Mouse (Mus musculus): ENCODE data around the gene Tnik.

Gene Tnik

DNA sequence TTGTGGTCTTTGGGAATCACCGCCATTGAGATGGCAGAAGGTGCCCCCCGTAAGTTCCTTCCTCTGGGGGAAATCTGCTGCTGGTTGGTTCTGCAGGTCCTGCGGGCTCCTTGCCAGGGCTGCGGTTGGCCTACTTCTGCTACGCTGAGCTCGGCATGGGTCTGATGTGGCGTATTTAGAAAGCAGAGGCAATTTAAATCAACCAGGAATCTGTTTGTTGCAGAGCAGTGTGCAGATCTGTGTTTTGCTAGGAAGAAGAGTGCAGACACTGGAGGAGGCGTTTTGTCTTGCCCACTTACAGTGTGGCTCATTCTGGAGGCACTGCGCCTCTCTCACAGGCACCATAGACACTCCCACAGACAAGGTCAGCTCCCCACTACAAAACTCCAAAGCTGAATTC lies 291.9 kb downstream of the Tnik start:
- DNase-seq, result no peak

- no peak for DNase-seq
Measured at GRCm38 (mm10) chr3:28555795-28556570, 293.0 kb downstream of the Tnik start.

GRCm38 (mm10) chr3:28558328-28558871 lies 295.4 kb downstream of the Tnik start:
- no peak for DNase-seq

DNA sequence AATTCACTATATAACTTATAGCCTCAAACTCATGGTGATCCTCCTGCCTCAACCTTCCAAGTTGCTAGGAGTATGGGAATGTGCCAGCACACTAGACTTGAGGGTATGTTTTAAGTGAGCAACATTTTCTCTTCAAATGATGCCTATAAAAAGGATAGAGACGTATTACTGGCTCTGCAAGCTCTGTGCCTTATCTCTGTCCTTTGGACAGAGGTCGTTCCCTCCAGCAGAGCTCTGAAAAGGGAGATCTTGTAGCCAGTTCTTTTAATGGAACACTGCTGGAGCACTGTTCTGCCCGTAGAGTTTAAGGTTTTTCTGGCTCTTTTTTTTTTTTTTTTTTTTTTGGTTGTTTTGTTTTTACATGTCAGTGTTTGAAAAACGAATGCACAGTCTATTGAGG lies 298.4 kb downstream of the Tnik start:
- no peak for DNase-seq

GRCm38 (mm10) chr3:28562612-28563332 lies 299.8 kb downstream of the Tnik start:
- peak; percentile 33 for DNase-seq

DNA sequence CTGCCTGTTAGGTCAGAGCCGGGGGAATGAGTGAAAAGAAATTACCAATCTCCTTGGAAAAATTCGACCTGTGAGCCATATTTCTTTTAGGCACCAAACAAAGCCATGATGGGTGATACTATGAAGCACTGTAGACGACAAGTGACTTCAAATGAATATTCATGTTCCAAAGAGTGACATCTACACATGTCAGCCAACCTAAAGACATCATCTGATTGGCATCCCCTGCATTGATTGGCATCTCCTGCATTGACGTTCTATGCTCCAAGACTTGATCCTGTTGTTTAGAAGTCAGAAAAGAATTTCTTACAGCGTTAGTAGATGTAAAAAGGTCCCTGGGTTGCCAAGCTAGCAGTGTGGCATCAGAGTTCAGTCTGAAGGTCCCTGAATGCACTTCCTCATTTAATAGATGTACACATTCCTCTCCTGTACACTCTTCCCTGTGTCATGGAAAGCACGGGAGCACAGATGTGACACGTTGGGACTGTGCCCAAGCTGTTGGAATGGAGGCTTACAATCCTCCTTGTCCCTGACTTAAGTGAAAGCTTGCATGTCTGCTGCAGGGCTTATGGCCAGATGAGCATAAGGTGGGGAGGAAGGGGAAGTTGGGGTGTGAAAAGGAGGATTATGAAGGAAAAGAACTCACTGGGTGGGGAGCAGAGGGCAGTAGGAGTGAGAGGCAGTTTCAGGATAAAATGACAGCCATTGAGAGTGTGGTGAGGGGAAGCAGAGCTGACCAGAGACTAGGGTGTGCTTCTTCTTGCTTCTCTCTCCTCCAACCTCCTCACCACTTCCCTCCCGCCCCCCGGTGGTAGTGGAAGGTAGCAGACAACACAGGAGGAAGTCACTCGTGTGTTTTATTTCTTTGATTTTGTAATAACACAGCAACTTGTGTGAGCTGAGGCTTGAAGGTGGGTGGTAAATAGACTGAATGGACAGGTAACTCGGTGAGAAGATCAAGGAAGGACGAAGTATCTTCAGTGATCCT lies 301.6 kb downstream of the Tnik start:
- DNase-seq, result no peak

DNA sequence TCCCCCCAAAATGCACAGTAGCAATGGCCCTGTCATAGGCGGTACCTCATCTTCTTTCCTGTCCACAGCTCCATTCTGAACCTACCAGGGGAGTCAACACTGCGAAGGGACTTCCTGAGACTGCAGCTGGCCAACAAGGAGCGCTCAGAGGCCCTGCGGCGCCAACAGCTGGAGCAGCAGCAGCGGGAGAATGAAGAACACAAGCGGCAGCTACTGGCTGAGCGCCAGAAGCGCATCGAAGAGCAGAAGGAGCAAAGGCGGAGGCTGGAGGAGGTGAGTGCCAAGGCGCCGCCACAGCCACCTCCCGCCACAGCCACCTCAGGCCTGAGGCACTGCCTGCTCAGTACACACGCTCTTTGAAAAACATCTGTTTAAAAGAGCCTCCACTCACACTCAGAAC lies 314.3 kb downstream of the Tnik start:
- DNase-seq, result peak; percentile 21

- DNase-seq, result no peak
Measured at GRCm38 (mm10) chr3:28578950-28579615, 316.1 kb downstream of the Tnik start.

DNA sequence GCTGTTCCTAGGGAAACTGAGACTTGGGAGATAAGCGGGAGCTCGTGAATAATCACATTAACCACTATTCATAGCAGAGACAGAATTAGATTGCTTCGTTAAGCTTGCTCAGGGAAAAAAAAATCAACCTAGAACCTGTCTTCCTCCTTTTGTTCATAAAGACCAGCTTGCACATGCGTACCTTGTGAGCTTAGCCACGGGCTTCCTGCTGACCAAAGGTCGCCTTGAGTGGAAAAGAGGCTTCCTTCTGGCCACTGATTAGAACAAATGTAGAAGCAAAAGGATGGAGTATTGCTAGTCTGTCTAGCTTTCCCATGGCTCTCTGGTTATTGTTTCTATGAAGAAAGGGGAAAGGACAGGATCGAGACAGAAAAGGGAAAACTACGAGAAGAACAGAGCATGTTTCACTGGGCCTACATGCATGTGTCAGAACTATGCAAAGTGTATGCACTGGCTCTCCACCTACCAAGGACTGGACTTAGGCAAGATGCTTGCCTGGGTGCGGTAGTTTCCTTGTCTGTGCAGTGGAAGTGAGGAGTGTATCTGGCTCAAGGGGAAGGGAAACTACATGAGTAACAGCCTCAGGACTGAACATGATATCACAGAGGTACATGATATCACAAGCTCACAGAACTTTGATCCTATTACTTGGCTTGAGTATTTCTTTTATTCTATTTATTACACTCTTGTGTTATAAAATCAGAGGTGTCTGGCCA lies 322.9 kb downstream of the Tnik start:
- DNase-seq, result no peak

- no peak for DNase-seq
Measured at GRCm38 (mm10) chr3:28587808-28588207, 324.8 kb downstream of the Tnik start.

DNA sequence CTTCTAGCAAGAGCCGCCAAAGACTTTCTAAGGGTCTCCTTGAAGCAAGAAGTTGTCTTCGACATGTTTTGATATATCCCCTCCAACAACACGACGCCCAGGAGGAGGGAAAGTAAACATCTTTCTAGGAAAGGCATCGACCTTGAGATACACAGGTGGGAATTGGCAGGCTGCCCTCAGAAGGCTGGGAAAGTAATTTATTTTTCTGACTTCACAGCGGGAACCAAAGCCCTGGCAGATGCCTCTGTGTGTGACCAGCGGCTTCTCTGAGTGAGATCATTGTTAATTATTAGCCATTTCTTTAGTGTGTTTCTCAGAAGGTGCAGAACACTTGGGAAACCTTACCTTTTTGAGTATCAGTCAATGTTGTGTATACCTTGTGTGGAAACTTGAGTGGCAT lies 328.3 kb downstream of the Tnik start:
- peak; percentile 73 for DNase-seq

- DNase-seq, result no peak
Measured at GRCm38 (mm10) chr3:28593922-28594321, 330.9 kb downstream of the Tnik start.

DNA sequence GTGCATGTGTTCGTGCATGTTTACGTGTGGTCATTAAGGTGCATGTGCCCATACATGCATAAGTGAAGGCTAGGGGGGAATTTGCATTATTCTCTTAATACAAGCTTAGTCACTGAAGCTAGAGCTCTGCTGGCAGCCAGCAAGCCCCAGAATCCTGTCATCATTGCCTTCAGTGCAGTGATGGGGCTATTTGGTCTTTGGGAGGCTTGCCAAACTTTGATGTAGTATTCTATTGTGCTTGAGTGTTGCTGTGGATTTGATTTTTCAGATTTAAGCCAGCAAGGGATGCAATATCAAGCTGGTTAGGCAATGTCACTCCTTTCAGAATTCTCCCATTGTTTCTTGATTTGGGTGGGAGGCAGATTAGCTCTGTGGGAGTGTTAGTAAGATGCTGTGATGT lies 336.5 kb downstream of the Tnik start:
- no peak for DNase-seq

GRCm38 (mm10) chr3:28606741-28607140 lies 343.7 kb downstream of the Tnik start:
- DNase-seq, result no peak

GRCm38 (mm10) chr3:28612330-28612729 lies 349.3 kb downstream of the Tnik start:
- no peak for DNase-seq

- no peak for DNase-seq
Measured at GRCm38 (mm10) chr3:28616386-28616785, 353.4 kb downstream of the Tnik start.

DNA sequence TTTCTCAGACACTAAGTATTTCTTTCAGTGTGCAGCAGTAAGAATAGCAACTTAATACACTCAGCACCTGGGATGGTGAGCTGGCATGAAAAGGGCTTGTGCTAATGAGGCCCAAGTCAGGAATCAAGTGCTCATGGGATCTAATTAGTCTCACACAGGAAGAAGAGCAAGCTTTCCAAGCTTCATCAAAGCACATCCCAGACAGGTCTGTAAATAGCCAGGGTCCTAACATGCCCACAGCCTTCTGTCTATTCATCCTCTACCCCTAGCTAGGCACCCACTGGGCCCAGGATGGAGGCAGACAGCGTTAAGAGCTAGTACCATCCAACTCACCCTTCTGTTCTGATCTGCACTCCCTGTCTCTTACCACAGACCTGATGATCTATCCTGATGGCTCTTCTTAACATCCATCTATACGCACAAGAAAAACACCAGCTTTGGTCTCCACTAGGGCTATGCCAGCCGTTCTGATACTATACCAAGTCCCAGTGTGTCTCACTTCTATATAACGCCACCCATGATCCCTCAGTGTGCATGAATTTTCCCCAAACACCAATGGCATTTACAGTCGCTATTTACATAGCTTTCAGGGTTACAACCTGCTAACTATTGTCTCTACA lies 354.1 kb downstream of the Tnik start:
- no peak for DNase-seq

GRCm38 (mm10) chr3:28621792-28622191 lies 358.8 kb downstream of the Tnik start:
- DNase-seq, result no peak

DNA sequence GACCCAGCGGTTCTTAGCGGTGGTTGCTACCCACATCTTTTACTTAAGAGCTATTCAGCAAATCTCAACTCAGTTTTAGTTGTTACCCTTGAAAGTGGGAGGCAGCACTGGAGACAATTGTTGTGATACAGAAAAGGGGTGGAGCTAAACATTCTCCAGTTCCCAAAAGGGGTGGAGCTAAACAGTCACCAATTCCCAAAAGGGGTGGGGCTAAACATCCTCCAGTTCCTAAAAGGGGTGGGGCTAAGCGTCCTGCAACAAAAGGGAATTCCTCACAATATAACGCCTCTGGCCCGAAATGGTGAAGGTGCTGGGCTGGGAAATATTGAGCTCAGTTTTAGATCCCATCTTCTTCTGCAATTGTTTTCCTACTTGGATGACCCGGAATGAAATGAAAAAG lies 363.8 kb downstream of the Tnik start:
- no peak for DNase-seq

DNA sequence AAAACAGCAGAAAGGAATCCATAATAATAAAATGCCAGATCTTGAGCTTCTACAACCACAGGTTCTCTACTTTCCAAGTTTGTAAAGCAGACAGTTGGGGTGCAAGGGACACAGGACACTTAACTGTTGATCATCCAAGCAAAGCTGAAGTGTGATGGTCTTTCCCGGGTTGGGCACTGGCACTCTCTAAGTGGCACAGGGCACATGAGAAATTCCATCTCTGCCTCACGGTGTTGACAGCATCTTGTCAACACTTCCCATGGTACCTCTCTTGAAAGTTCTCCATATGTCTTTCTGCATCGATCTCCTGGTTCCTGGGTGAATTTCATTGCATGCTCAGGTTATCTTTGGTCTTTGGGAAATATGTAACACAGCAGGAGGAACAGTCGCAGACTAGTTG lies 373.8 kb downstream of the Tnik start:
- no peak for DNase-seq

DNA sequence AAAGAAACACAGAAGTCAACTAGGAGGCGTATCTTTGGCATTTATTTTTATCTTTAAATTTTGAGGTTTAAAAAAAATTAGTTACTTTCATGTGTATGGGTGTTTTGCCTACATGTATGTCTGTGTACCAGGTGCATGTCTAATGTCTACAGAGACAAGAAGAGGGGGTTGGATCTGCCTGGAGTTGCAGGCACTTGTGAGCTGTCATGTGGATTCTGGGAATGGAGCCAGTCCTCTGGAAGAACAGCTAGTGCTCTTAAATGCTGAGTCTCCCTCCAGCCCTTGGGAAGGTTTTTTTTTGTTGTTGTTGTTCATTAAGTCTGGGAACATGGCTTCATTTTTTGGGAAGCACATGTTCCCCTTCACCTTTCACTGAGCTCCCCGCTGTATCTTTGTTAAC lies 375.9 kb downstream of the Tnik start:
- DNase-seq, result no peak
